Mouse (Mus musculus) kidney, postnatal 36 days (tissue): Measurements from ENCODE around the gene Gm10840.
"Not testable (repeated sequence)": the region's sequence is repeated elsewhere in the genome, so short reads cannot be mapped to it uniquely, and the experiment has no call there.

ENCODE experiments used
- DNase-seq, 2 experiments: peaks; one replicate each; pipeline ENCODE4 v3.0.0; 2021 to 2022; ENCODE audit warnings: mixed read lengths in 2 of 2

Gene Gm10840

GRCm38 (mm10) chr11:106199997-106200396 lies 39.3 kb downstream of the Gm10840 start:
- not testable (repeated sequence) for DNase-seq

- DNase-seq: no peak
Observed at GRCm38 (mm10) chr11:106200756-106201155, 40.1 kb downstream of the Gm10840 start.

- no peak for DNase-seq
Observed at GRCm38 (mm10) chr11:106201337-106202122, 40.9 kb downstream of the Gm10840 start.

- no peak for DNase-seq
Observed at GRCm38 (mm10) chr11:106202123-106202465, 41.4 kb downstream of the Gm10840 start, which contains the start of gene Strada. Strada (minus strand) TSS chr11:106202168.
